Mouse (Mus musculus) liver (tissue): Measurements from ENCODE around the gene Olfr171.
"Not testable (repeated sequence)": the region's sequence is repeated elsewhere in the genome, so short reads cannot be mapped to it uniquely, and the experiment has no call there.

ENCODE experiments used
- DNase-seq: peaks from one replicate; pipeline ENCODE4 v3.0.0-alpha.2; 2020; ENCODE audit warnings: mixed read lengths

Olfr171 gene

GRCm38 (mm10) chr16:19629816-19630215, at the start of gene Olfr171:
Olfr171 (minus strand) TSS chr16:19629916.
- DNase-seq, result no peak

- no peak for DNase-seq
Observed at GRCm38 (mm10) chr16:19670768-19671357, 41.1 kb upstream of the Olfr171 start.

GRCm38 (mm10) chr16:19666312-19666711, 36.6 kb upstream of the Olfr171 start:
- no peak for DNase-seq

GRCm38 (mm10) chr16:19611782-19612181, 17.9 kb downstream of the Olfr171 start, which contains the start of gene Olfr170:
Olfr170 (minus strand) TSS chr16:19611882.
- DNase-seq, result not testable (repeated sequence)

GRCm38 (mm10) chr16:19603166-19603565, 26.6 kb downstream of the Olfr171 start:
- no peak for DNase-seq
